9 mouse cellular contexts compared by ENCODE assay signal in the genomic region with DNA sequence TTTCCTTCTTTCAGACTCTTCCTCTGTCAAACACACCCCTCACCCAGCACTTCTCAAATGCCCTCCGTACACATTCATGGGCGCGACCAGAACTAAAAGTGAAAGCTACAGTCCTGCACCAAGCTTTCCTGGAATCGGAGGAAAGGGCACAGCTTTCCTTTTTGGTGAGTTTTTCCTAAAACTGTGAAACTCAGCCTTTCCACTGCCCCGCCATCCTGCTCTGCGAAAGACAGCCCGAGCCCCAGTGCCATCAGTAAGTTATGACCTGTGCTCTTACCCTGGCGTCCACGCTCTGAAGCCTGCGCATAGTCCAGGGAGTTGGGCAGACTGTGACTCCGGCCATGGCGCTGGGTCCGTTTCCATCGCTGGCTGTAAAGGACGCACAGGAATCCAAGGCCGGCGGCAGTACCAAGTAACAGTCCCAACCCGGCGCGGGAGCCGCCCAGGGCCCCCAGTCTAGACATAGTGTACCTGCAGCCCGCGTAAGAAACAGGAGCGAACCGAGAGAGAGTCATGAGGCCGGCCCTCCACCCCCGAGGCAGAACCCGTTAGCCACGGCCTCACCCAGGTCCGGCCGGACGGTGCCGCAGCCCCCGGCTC. TPM values are rescaled to one million over a fixed set of nuclear protein-coding genes. Genes with fewer than 3 reads are reported as not detected.
DNase-seq lines count a peak whose midpoint lies in the region; ATAC-seq and TF ChIP-seq lines count a peak whose summit lies in the region.
"Had no signal": no experiment of that assay in that cellular context is flagged by ENCODE, and none has a peak within 500 bp of the region (broad histone marks: within the 10 kb centered on the region; RNA-seq: fewer than 3 reads in every experiment).

No protein-coding gene starts in this region.

- H3K9me3 ChIP-seq in forebrain, embryonic 13.5 days (replicated peaks): no peaks in the 10 kb centered on the region
- H3K9me3 ChIP-seq in midbrain, embryonic 10.5 days (replicated peaks): no peaks in the 10 kb centered on the region

- H3K36me3 ChIP-seq in forebrain, embryonic 13.5 days (ENCODE audit: poor library complexity, severe bottlenecking): peaks cover 30% of the 10 kb centered on the region
- peaks cover 40% of the 10 kb centered on the region for H3K36me3 ChIP-seq in midbrain, embryonic 10.5 days

- peak overlapping the region; percentile 94 for H3K9ac ChIP-seq in forebrain, embryonic 13.5 days

- TF ChIP-seq CTCF in layer of hippocampus, adult 2 months (conservative IDR thresholded peaks at IDR 0.05): no peak

- no peak for DNase-seq in layer of hippocampus, adult 2 months (ENCODE audit: low spot score in 2 of 2)
- DNase-seq in layer of hippocampus, postnatal 25 days (ENCODE audit: extremely low spot score in 1 of 2, low spot score in 1 of 2): no peak
- DNase-seq in adrenal gland, postnatal 10 days: peak; percentile 60
- DNase-seq in kidney, postnatal 14 days: peak; percentile 51
- DNase-seq in midbrain, embryonic 10.5 days (ENCODE audit: low spot score): no peak
- no peak for DNase-seq in thymus, postnatal 4 days
- no peak for DNase-seq in testis, postnatal 14 days (ENCODE audit: low spot score)

- peak overlapping the region; percentile 88 for H3K27ac ChIP-seq in layer of hippocampus, adult 2 months
- H3K27ac ChIP-seq in forebrain, embryonic 13.5 days: peak overlapping the region; percentile 65; the same call in 1 of the 2 replicates
- peak overlapping the region; percentile 84 for H3K27ac ChIP-seq in midbrain, embryonic 10.5 days (replicated peaks)

- 7% methylated on average over 34 of the region's 34 CpGs for WGBS in forebrain, embryonic 13.5 days
- whole genome bisulfite sequencing in midbrain, embryonic 10.5 days: 7% methylated on average over 34 of the region's 34 CpGs

- H3K4me2 ChIP-seq in forebrain, embryonic 13.5 days: peak overlapping the region; percentile 98

- H3K4me3 ChIP-seq in layer of hippocampus, adult 2 months: peak overlapping the region; percentile 97
- peak overlapping the region; percentile 96 for H3K4me3 ChIP-seq in forebrain, embryonic 13.5 days
- peak overlapping the region; percentile 88 for H3K4me3 ChIP-seq in midbrain, embryonic 10.5 days

- H3K4me1 ChIP-seq in forebrain, embryonic 13.5 days: peaks cover 21% of the 10 kb centered on the region
- peaks cover 21% of the 10 kb centered on the region for H3K4me1 ChIP-seq in midbrain, embryonic 10.5 days

- ATAC-seq in forebrain, embryonic 13.5 days: no peak; the same call in 1 of the 2 replicates

- peaks cover under 1% of the 10 kb centered on the region; the same call in 1 of the 2 replicates for H3K27me3 ChIP-seq in forebrain, embryonic 13.5 days
- H3K27me3 ChIP-seq in midbrain, embryonic 10.5 days (ENCODE audit: low read depth, poor library complexity, severe bottlenecking): no peaks in the 10 kb centered on the region

RNA-seq across cellular contexts. Expression of a gene that starts 0.7 kb away (rescaled TPM):
- total RNA-seq in layer of hippocampus, adult 2 months (2021): 10 to 100 TPM; 55.7 to 55.8 TPM
- total RNA-seq in layer of hippocampus, postnatal 25 days (2021): 10 to 100 TPM; 51.5 to 56.5 TPM
- total RNA-seq in adrenal gland, postnatal 10 days (2021): 10 to 100 TPM; 77.3 to 78.7 TPM
- 44.7 and 49.6 TPM in 2 replicates for polyA plus RNA-seq in forebrain, embryonic 13.5 days (2015; fragmentation: Nextera tagmentation; extraction: Ambion mirVana)
- polyA plus RNA-seq in midbrain, embryonic 10.5 days (2016; fragmentation: Nextera tagmentation; extraction: Ambion mirVana): 47.4 and 49.9 TPM in 2 replicates

RNA-seq across cellular contexts. Expression of a gene that starts 11.4 kb away (rescaled TPM):
- not detected for total RNA-seq in layer of hippocampus, adult 2 months (2021)
- not detected for total RNA-seq in layer of hippocampus, postnatal 25 days (2021)
- total RNA-seq in adrenal gland, postnatal 10 days (2021): 10 to 100 TPM; 25.9 to 43.2 TPM
- polyA plus RNA-seq in forebrain, embryonic 13.5 days (2015; fragmentation: Nextera tagmentation; extraction: Ambion mirVana): 1.7 and 2.5 TPM in 2 replicates
- 2.7 and 3.2 TPM in 2 replicates for polyA plus RNA-seq in midbrain, embryonic 10.5 days (2016; fragmentation: Nextera tagmentation; extraction: Ambion mirVana)

RNA-seq across cellular contexts. Expression of a gene that starts 18.1 kb away (rescaled TPM):
- not detected for total RNA-seq in layer of hippocampus, adult 2 months (2021)
- total RNA-seq in layer of hippocampus, postnatal 25 days (2021): not detected
- total RNA-seq in adrenal gland, postnatal 10 days (2021): under 1 TPM; 0.15 to 0.24 TPM
- 0.88 and 0.93 TPM in 2 replicates for polyA plus RNA-seq in forebrain, embryonic 13.5 days (2015; fragmentation: Nextera tagmentation; extraction: Ambion mirVana)
- polyA plus RNA-seq in midbrain, embryonic 10.5 days (2016; fragmentation: Nextera tagmentation; extraction: Ambion mirVana): 0.72 and 1.1 TPM in 2 replicates
- total RNA-seq: left cerebral cortex, adult 18-20 months had no signal

RNA-seq across cellular contexts. Expression of a gene that starts 43.6 kb away (rescaled TPM):
- 1 to 10 TPM in 1 of 2 experiments, under 1 TPM in 1; 0.61 to 1.6 TPM for total RNA-seq in layer of hippocampus, adult 2 months (2021)
- total RNA-seq in layer of hippocampus, postnatal 25 days (2021): 1 to 10 TPM in 1 of 2 experiments, under 1 TPM in 1; 0.99 to 1.2 TPM
- 1 to 10 TPM; 9.1 to 9.3 TPM for total RNA-seq in adrenal gland, postnatal 10 days (2021)
- polyA plus RNA-seq in forebrain, embryonic 13.5 days (2015; fragmentation: Nextera tagmentation; extraction: Ambion mirVana): 42.9 and 50.7 TPM in 2 replicates
- 95.6 and 97.9 TPM in 2 replicates for polyA plus RNA-seq in midbrain, embryonic 10.5 days (2016; fragmentation: Nextera tagmentation; extraction: Ambion mirVana)

RNA-seq across cellular contexts. Expression of a gene that starts 52.2 kb away (rescaled TPM):
- 10 to 100 TPM; 34.1 to 36.2 TPM for total RNA-seq in layer of hippocampus, adult 2 months (2021)
- 10 to 100 TPM; 28.3 to 38.8 TPM for total RNA-seq in layer of hippocampus, postnatal 25 days (2021)
- 10 to 100 TPM; 25.1 to 33.8 TPM for total RNA-seq in adrenal gland, postnatal 10 days (2021)
- polyA plus RNA-seq in forebrain, embryonic 13.5 days (2015; fragmentation: Nextera tagmentation; extraction: Ambion mirVana): 49.3 and 53.9 TPM in 2 replicates
- 56.1 and 57.4 TPM in 2 replicates for polyA plus RNA-seq in midbrain, embryonic 10.5 days (2016; fragmentation: Nextera tagmentation; extraction: Ambion mirVana)

Comparison
In these comparisons a context has a peak if more than half of its experiments do, and no peak if none do; other contexts are left out.
1. DNase-seq: peak in adrenal gland, postnatal 10 days (single experiment) and kidney, postnatal 14 days (single experiment); none in layer of hippocampus, adult 2 months (0 of 2), layer of hippocampus, postnatal 25 days (0 of 2), midbrain, embryonic 10.5 days (single experiment), thymus, postnatal 4 days (single experiment) and testis, postnatal 14 days (single experiment).
2. RNA of a gene that starts 11.4 kb away (total RNA-seq): 25.9 to 43.2 TPM in adrenal gland, postnatal 10 days; not detected in layer of hippocampus, postnatal 25 days and not detected in layer of hippocampus, adult 2 months; every median in the first group is over 10 times any median in the second.
3. Peak in every context shown above with its lines, with median percentiles within 50 percentile points of each other: H3K27ac ChIP-seq and H3K4me3 ChIP-seq.